Mouse (Mus musculus) embryo, embryonic 11 days (tissue): ENCODE results near the gene Lmtk3.
A peak's percentile ranks its signal among the peaks of the same experiment; 100 is the strongest.

Source experiments
- DNase-seq: peaks from one replicate; pipeline ENCODE4 v3.0.0-alpha.2; 2015

Lmtk3 gene

DNA sequence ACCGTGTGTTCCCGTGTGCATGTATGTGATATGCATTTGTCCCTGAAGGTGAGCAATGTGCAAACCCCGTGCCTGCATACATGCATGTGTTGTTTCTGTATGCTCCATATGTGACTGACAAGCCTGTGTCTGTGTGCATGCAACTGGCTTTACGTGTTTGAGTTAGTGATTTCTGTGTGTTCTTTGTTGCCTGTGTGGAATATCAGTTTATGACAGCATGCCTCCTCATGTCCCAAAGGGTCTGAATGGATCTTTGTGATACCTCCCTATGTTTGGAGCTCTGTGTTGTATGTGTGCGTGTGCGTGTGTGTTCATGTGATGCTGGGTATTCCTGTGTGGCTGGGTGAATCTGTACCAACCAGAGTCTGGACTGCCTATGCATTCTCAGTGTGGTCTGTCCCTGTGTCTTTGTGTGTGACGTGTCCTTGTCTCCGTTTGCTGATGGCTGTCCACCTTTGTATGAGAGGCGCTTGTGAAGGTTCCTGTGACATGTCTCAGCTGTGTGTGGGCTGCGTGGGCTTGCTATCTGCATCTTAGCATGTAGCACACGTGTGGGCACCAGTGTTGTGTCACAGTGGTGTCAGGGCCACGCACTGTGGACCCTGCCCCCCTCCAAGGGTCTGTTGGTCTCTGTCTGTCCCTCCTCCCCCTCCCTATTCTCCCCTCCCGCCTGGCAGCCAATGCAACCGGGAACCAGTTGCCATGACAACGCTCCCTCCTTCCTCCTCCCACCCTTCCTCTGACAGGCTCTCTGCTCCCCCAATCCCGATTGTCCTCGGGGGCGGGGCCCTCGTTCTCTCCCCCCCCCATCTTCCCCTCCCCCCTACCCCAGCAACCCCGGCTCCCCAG lies 1.2 kb downstream of the Lmtk3 start, which contains the start of gene Sult2b1:
Sult2b1 (minus strand) TSS at position 146 of the 849 bp plus-strand sequence.
- peak; percentile 96 for DNase-seq

- peak; percentile 72 for DNase-seq
These were observed 2.0 kb downstream of the Lmtk3 start for GRCm38 (mm10) chr7:45785388-45786135.

- peak; percentile 93 for DNase-seq
These were observed 2.6 kb downstream of the Lmtk3 start for GRCm38 (mm10) chr7:45786136-45786578.

DNA sequence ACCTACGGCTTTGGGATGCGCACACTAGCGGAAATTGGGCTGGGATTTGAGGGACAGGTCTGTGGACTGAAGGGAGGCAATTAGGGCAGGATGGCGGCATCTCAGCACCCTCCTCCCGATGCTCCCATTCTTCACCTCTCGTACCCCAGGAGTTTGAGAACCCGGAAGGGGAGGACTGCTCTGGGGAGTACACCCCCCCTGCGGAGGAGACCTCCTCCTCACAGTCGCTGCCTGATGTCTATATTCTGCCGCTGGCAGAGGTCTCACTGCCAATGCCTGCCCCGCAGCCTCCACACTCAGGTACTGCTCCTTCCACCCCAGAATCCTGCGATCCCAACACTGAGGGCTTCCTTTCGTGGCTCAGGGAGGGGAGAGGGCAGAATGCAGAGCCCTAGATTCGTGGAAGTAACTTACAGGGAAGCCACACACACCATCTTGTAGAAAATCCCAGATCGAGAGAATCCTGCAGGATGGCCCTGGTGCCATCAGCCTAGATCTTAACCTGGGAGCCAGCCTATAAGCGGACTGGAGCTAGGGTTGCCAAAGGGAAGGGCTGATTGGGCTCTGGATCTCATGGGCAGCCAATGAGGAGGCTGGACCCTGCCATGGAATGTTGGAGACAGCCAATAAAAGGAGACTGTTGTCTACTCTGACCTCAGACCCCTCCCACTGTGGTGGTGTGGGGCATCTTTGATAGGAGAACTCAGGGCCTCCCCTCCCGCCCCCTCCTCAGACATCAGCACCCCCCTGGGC lies 3.3 kb downstream of the Lmtk3 start:
- peak; percentile 81 for DNase-seq

DNA sequence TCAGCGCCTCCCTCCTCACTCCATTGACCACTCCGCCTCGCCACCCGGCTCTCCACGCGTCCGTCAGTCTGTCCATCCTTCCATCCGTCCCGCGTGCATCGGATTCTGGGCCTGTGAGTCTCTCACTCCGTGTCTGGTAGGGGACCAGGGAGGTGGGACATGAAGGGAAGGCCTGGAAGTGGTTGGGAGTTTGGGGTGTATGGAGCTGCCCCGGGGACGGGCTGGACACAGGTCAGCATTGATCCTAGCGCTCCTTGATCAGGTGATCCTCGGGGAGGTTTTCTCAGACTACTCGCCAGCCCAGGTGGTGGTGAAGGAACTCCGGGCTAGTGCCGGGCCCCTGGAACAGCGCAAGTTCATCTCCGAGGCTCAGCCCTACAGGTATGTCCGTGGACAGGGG lies 4.1 kb downstream of the Lmtk3 start:
- DNase-seq = no peak

GRCm38 (mm10) chr7:45790721-45791120 lies 7.2 kb downstream of the Lmtk3 start:
- DNase-seq = no peak

DNA sequence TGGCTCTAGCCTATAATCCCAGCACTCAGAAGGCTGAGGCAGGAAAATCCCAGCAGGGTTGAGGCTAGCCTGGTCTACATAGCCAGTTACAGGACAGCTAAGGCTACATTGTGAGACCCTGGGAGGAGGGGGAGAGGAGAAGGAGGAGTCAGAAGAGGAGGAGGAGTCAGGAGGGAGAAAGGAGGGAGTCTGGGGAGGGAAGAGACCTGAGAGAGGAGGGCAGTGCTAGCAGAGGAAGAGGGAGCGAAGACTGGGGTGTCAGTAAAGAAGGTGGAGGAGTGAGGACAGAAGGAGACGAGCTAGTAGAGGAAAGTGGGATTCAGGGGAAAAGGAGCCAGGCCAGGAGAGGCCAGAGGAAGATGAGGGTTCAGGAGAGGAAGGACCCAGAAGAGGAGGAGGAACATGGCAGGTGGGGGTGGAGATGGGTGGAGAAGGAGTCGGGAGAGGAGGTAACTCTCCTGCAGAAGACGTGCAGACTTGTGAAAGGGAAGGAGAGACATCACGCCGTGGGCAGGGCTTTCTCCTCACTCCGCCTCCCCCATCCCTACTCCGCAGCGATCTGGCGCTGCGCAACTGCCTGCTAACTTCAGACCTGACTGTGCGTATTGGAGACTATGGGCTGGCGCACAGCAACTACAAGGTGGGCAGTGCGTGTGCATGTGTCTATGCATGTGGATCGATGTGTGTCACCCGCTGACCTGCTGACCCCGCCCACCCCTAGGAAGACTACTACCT lies 8.4 kb downstream of the Lmtk3 start:
- no peak for DNase-seq

DNA sequence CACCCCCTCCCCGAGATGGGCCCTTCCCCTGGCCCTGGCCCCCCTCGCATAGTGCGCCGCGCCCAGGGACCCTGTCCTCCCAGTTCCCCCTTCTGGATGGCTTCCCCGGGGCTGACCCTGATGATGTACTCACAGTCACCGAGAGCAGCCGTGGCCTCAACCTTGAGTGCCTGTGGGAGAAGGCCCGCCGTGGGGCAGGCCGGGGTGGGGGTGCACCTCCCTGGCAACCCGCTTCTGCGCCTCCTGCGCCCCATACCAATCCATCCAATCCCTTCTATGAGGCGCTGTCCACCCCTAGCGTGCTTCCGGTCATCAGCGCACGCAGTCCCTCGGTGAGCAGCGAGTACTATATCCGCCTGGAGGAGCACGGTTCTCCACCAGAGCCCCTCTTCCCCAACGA lies 9.7 kb downstream of the Lmtk3 start:
- DNase-seq = no peak

- no peak for DNase-seq
These were observed 10.5 kb downstream of the Lmtk3 start for GRCm38 (mm10) chr7:45793969-45794585.

- DNase-seq = no peak
These were observed 11.4 kb downstream of the Lmtk3 start for GRCm38 (mm10) chr7:45794971-45795370.

GRCm38 (mm10) chr7:45796950-45797349 lies 13.4 kb downstream of the Lmtk3 start:
- DNase-seq = no peak

- DNase-seq = no peak
These were observed 14.3 kb downstream of the Lmtk3 start for GRCm38 (mm10) chr7:45797661-45798510.

DNA sequence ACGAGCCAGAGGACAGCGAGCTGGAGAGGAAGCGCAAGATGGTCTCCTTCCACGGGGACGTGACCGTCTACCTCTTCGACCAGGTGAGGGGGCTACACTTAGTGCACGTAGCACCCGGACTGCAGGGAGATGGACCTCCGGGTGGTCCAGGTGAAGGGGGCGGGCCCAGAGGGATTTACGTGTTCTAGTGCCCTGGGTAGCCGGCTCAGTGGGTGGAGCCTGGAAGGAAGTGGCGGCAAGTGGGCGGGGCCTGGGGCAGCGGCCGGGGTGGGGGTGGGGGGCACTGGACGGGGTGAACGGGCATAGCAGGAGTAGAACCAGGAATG lies 14.9 kb downstream of the Lmtk3 start:
- DNase-seq = peak; percentile 45

GRCm38 (mm10) chr7:45798931-45799330 lies 15.4 kb downstream of the Lmtk3 start:
- DNase-seq = no peak

DNA sequence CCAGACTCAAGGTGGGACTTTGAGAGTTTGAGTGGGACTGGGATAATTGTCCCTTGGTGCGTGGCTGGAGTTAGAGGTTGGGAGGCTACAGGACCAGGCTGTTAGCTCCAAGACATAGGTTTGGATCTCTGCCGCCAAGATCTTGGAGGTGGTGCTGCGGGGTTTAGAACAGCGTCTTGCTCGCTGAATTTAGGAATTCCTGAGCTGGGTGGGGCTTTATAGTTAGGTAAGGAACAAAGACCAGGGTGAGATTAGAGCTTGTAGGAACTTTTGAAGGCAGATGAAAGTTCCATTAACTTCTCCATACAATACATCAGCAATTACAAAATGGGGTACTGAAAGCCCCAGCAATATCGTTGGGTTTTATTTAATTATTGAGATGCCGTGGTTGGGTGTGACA lies 16.5 kb downstream of the Lmtk3 start:
- no peak for DNase-seq

- peak; percentile 61 for DNase-seq
These were observed 17.1 kb downstream of the Lmtk3 start for GRCm38 (mm10) chr7:45800546-45801204.

GRCm38 (mm10) chr7:45801348-45801747 lies 17.8 kb downstream of the Lmtk3 start:
- DNase-seq = peak; percentile 93

- DNase-seq = no peak
These were observed 19.0 kb downstream of the Lmtk3 start for GRCm38 (mm10) chr7:45802551-45802950.

DNA sequence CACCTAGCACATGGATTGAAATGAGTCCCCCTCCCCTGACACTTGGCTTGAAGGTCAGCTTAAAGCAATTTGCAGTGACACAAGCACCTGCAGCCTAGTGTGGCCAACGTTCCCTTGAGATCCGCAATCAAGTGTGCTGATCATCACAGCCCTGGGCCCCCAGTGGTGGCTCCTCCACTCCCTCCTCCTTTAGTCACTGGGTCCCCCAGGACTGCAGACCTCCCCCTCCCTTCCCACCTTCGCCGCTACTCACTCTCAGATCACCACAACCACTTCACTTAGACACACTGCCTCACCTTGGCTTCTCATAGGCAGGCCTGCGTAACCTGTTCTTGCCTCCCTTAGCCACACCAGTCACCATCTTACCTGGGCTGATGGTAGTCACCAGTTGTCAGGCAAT lies 22.4 kb downstream of the Lmtk3 start:
- no peak for DNase-seq

DNA sequence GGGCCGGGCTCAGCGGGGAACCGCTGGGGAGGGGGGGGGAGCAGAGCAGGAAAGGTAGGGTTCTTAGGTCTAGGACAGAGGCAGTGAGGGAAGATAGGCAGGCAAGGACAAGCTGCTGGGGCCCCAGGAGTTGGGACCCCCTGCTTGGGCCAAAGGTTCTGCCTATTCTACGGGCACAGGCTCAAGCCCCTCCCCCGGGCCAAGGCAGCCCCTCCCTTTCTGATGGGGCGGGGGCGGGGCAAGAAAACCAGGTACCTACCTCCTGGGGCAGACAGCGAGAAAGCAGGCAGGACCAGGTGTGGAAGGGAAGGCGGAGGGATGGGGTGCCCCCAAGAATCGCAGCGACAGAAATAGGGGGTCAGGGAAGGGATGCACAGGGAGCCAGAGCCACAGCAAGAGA lies 24.9 kb downstream of the Lmtk3 start:
- no peak for DNase-seq
